Mouse (Mus musculus) spleen, adult 2 months (tissue): ENCODE measurements around the gene Col4a3bp.

Experiments used
- CTCF ChIP-seq: fragments of 200-500 bp; IDR thresholded peaks from 2 replicates; pipeline ENCODE4 v1.5.1; 2011; ENCODE audit warnings: mild to moderate bottlenecking, inconsistent platforms; ENCODE audit not compliant: insufficient read depth, insufficient read length, insufficient replicate concordance; ENCODE audit errors: extremely low read depth
- POLR2A ChIP-seq: fragments of 200-500 bp; IDR thresholded peaks from 2 replicates; pipeline ENCODE4 v1.6.1; 2011; ENCODE audit warnings: low read depth, low read length, inconsistent platforms

- TF ChIP-seq POLR2A (no peak), CTCF (no peak)
Observed at GRCm38 (mm10) chr13:96511893-96512292, 30.5 kb upstream of the Col4a3bp start.
